Mouse (Mus musculus): ENCODE data around the gene Nmnat2. TPM values are rescaled to one million over a fixed set of nuclear protein-coding genes. Genes with fewer than 3 reads are reported as not detected.

The Nmnat2 gene
- total RNA-seq, 2 experiments from 2014 or later: 136 to 152 TPM

GRCm38 (mm10) chr1:152983416-152983815, 28.6 kb downstream of the Nmnat2 start:
- peak; percentile 47 to 57 for DNase-seq (ENCODE audit: low spot score in 2 of 2)

- DNase-seq (ENCODE audit: low spot score in 2 of 2): no peak
These were observed 32.2 kb downstream of the Nmnat2 start for GRCm38 (mm10) chr1:152986981-152987380.

GRCm38 (mm10) chr1:152990067-152990466, 35.3 kb downstream of the Nmnat2 start:
- DNase-seq (ENCODE audit: low spot score in 2 of 2): peak in 1 of 2 experiments; percentile 46

- DNase-seq (ENCODE audit: low spot score in 2 of 2): peak in 1 of 2 experiments; percentile 64
These were observed 37.7 kb downstream of the Nmnat2 start for GRCm38 (mm10) chr1:152992271-152993134.

- no peak for DNase-seq (ENCODE audit: low spot score in 2 of 2)
These were observed 39.0 kb downstream of the Nmnat2 start for GRCm38 (mm10) chr1:152993803-152994202.

- DNase-seq (ENCODE audit: low spot score in 2 of 2): no peak
These were observed 45.2 kb downstream of the Nmnat2 start for GRCm38 (mm10) chr1:152999983-153000382.

GRCm38 (mm10) chr1:153000486-153001228, 45.9 kb downstream of the Nmnat2 start:
- peak; percentile 56 to 86 for DNase-seq (ENCODE audit: low spot score in 2 of 2)

GRCm38 (mm10) chr1:153002295-153003050, 47.7 kb downstream of the Nmnat2 start:
- no peak for DNase-seq (ENCODE audit: low spot score in 2 of 2)

- no peak for DNase-seq (ENCODE audit: low spot score in 2 of 2)
These were observed 49.7 kb downstream of the Nmnat2 start for GRCm38 (mm10) chr1:153004472-153004871.

- no peak for DNase-seq (ENCODE audit: low spot score in 2 of 2)
These were observed 51.3 kb downstream of the Nmnat2 start for GRCm38 (mm10) chr1:153006054-153006453.

GRCm38 (mm10) chr1:153006761-153007160, 52.0 kb downstream of the Nmnat2 start:
- no peak for DNase-seq (ENCODE audit: low spot score in 2 of 2)

GRCm38 (mm10) chr1:153007292-153007691, 52.5 kb downstream of the Nmnat2 start:
- DNase-seq (ENCODE audit: low spot score in 2 of 2): no peak

- no peak for DNase-seq (ENCODE audit: low spot score in 2 of 2)
These were observed 53.0 kb downstream of the Nmnat2 start for GRCm38 (mm10) chr1:153007824-153008223.

GRCm38 (mm10) chr1:153009338-153009737, 54.5 kb downstream of the Nmnat2 start:
- no peak for DNase-seq (ENCODE audit: low spot score in 2 of 2)

GRCm38 (mm10) chr1:153010353-153011351, 55.9 kb downstream of the Nmnat2 start:
- no peak for DNase-seq (ENCODE audit: low spot score in 2 of 2)

- peak in 1 of 2 experiments; percentile 48 for DNase-seq (ENCODE audit: low spot score in 2 of 2)
These were observed 56.8 kb downstream of the Nmnat2 start for GRCm38 (mm10) chr1:153011544-153011943.

- no peak for DNase-seq (ENCODE audit: low spot score in 2 of 2)
These were observed 58.9 kb downstream of the Nmnat2 start for GRCm38 (mm10) chr1:153013541-153014288.

- no peak for DNase-seq (ENCODE audit: low spot score in 2 of 2)
These were observed 59.8 kb downstream of the Nmnat2 start for GRCm38 (mm10) chr1:153014431-153015186.

Data from layer of hippocampus, adult 18-20 months (tissue).